Mouse (Mus musculus) erythroblast, adult 5-6 weeks (primary cell): ENCODE data around the gene Tmx4. TPM values are rescaled to one million over a fixed set of nuclear protein-coding genes. Genes with fewer than 3 reads are reported as not detected.
A peak's percentile ranks its signal among the peaks of the same experiment; 100 is the strongest.
"Not testable (repeated sequence)": the region's sequence is repeated elsewhere in the genome, so short reads cannot be mapped to it uniquely, and the experiment has no call there.

ENCODE experiments used
- ATAC-seq: replicated peaks from 2 replicates; pipeline ENCODE4 v1.8.0; 2016; ENCODE audit warnings: moderate number of reproducible peaks, mild to moderate bottlenecking, moderate TSS enrichment, inconsistent platforms; ENCODE audit not compliant: poor library complexity, low FRiP score, severe bottlenecking
- total RNA-seq, 2 experiments: library from RNA; stranded (forward) in 1 of 2; stranded (reverse) in 1 of 2; fragments of 150-400 nt in 1 of 2; fragments of 200-764, 138-1000 nt in 1 of 2; gene quantifications; 2 replicates each; pipeline versions ENCODE4 v1.2.3 to v1.2.4; 2015 to 2017; ENCODE audit warnings: low replicate concordance in 2 of 2

The Tmx4 gene
- total RNA-seq (2015; ENCODE audit: low replicate concordance) (29.7 and 43.0 TPM in 2 replicates), total RNA-seq (2017; ENCODE audit: low replicate concordance) (42.9 and 54.6 TPM in 2 replicates)

DNA sequence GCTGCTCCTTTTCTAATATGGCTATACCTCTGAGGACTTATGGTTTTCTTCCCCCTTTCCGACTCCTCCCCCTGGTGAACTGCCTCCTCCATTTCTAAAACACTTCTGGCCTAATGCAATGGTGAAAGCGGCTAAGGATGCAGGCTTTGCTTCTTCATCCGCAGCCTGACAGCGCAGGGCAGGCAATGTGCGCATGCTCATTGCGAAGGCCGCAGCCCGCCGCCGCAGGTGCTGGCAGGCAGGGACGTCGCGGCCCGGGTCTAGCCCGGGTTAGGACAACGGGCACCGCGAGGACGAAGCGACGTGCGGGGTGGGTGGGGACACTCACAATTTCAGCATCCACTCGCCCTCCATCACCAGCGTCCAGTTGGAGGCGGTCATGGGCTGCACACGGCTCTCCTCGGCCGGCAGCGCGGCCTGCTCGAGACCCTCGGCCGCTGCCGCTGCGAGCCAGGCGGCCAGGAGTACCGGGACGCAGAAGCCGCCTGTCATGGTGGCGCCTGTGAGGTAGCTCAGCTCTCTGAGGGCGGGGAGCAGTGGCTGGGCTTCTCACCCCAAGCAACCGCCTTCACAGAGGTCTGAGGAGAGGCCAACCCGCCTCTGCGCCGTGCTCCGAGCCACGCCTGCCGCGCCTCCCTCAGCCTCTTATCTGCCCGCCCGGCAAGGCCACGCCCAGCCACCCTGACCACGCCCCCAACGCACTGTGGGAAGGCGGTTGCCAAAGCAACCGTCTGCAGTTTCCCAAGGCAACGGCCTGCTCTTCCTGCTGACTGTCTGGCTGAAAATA is at the start of gene Tmx4:
Gene Tmx4, minus strand, starts transcription at position 632 of the 787 bp plus-strand sequence.
- peak; percentile 93 for ATAC-seq

DNA sequence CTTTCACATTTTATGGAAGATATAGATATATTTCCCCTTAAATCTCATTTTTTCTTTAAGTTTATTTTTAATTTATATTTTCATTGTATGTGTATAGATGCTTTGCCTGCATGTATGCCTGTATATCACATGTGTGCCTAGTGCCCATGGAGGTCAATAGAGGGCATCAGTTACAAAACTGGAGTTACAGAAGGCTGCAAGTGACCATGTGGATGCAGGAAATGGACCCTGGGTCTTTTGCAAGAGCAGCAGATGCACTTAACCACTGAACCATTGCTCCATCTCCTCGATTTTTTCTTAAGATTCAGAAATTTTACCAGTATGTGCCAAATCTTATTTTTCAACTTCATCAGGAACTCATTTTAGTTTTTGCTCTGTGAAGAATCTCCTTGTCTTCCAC is 48.2 kb upstream of the Tmx4 start:
- no peak for ATAC-seq

DNA sequence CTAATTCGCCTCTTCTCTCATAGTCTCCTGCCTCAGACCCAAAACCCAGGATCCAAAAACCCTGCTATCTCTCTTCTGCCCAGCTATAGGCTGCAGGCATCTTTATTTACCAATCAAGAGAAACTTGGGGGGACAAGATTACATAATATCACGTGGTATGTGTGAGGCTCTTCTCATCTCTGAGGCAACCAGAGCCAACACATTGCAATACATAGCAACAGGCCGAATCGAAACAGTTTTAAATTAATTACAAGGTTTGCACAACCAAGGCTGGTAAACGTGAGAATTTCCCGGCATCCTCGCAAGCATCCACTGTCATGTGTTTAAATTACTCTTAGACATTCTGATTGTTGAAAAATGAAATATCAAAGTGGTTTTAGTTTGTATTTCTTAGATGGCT is 47.1 kb upstream of the Tmx4 start:
- no peak for ATAC-seq

DNA sequence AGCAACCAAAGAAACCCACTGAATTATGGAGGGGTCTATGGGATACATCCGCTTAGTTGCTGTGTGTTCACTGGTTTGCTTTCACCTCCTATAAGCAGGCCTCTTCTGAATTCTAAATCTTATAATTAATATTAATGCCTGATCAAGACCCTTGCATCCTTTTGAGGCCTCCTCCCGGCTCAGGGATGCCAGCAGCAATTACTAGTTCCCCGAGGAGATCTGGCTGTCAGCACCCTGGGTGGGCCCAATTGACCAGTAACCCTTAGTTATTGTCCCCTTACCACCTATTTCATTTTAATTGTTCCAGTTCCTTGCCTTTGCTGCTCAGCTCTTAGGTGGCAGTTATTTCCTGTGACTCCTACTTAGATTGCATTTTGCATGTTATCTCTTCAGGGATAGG is 38.4 kb upstream of the Tmx4 start:
- ATAC-seq = no peak

DNA sequence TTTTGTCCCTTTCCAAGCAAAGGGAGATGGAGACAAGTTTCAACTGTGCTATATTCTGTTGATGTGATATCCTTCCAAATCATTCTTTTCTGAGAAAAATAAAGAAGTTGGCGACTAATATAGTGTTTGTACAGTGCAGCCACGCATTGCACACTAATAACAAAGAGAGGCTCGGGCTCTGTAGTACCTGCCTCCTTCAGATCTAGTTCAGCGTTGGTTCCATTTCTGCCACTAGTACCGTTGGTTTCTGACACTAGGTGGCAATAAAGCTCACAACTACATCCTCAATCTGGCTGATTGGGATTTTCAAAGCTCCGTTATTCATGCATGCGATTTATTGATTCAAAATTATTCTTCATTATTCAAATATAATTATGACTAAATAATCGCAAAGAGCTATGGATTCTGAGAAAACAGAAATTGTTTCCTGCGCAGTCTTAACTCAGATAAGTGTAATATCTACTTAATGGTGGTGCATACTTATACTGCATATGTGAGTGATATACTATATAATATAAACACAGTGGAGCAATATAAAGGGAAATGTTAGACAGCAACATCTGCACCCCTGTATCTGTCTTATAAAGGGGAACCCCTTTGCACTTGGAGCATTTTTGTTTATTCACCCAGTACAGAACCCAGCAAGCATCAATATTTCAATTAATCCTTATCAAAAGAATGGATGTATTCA is 37.5 kb upstream of the Tmx4 start:
- ATAC-seq = no peak

DNA sequence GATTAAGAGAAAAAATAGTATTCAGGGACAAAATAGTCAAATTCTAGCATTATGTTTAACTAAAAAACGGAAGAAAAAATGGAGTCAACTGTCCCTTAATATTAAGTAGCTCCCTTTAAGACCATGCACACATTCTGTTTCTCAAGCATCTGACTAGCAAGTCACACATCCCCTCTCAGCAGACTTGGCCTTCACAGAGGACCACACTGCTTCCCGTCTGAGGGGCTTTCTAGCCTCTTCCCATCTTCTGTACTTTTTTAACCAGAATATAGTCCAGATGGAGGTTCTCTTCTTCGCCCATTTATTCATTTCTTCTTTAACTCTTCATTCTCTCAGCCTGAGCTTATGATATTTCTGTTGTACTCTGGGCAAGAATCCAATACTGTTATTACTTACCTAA is 35.6 kb upstream of the Tmx4 start:
- no peak for ATAC-seq

DNA sequence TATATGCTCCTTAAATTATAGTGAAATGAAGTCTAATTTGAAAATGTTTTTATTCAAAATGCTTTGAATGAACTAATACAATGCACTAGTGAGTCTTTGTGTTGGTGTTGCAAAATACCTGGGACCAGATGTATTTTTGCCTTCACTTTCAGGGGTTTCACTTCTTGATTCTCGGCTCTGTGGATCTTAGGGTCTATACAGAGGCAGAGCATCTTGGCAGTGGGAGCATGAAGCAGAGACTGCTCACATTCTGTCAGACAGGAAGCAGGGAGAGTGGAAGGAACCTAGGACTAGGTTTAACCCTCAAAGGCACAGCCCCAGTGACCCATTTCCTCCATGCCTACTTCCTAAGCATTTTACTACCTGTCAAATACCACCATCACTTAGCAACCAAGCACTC is 31.5 kb upstream of the Tmx4 start:
- ATAC-seq = no peak

DNA sequence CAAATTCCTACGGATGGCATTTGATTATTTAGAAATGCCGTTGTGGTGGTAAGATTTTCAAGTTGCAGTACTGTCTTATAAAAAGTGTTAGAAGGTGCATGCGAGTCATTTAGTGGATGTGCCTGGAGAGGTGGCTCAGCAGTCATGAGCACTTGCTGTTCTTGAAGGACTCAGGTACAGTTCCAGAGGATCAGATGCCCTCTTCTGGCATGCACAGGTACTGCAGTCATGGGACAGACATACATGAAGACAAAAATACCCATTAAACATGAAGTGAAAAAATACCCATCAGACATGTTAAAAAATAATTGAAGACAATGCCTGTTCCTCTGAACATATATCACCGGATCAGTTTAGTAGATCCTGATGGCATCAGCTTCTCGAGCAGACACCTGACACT is 29.7 kb upstream of the Tmx4 start:
- ATAC-seq = peak; percentile 82

DNA sequence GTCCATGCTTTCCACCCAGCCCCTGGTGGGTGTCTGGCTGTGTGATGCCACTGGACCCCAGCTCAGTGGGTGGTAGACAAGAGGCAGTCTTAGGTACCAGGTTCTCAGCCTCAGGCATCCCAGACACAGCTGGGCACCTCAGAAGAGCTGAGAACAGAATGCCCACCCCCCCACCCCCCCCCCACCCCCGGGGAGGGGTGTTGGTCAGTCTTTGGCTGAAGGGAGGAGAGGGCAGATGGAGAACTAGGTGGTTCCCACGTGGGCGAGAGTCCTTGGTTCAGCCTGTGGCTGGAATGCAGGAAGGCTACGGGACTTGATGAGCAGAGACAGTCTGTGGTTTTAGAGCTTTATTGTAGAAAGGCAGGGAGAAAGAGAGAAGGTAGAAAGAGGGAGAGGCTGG is 12.5 kb upstream of the Tmx4 start:
- no peak for ATAC-seq

DNA sequence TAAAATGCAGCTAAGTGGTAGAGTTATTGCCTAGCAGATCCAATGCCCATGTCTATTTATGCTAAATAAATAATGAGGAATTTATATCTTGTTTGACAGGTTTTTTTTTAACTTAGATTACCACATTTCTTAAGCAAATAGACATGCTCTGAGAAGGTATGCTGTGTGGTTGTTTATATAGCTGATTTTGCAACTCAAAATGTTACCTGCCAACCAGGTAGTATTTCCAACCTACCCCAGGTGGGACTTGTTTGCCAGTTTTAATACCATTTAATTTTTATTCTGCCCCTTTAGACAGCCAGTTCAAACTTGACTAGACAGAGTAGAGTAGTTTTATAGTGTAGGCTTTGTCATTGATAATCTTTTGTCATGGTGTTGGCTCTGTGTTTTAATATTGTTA is 10.7 kb upstream of the Tmx4 start:
- no peak for ATAC-seq

DNA sequence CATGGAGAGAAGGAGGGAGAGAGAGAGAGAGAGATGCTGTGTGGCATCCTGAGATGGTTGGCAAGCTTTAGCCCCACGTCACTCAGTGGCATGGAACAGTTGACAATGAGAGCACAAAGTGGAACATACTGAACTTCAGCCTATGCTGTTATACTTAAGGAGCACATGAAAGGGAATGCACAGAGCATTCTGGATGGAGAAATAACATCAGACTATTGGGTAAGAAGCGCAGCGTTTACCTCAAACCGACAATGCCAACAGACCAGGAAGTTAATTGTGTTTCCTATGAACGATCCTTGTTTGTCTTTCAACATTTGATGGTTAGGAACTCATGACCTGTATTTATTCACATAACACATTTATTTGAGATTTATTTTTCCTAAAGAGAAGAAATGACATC is 8.8 kb upstream of the Tmx4 start:
- ATAC-seq = no peak

DNA sequence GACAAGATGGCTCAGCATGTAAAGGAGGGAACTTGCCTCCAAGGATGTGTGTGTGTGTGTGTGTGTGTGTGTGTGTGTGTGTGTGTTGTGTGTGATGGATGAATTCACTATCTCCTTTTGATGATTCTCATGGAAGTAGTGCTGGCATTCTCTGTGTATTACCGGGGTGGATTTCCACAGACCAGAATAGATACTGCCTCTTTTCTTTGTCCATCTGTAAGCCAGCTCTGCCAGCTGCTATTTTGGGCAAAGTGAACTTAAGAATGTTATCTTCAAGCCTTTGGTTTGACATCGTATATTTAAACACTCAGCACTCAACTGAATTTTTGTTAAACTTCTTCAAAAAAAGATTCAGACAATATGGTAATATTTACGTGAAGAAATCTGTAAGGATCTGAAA is 5.1 kb upstream of the Tmx4 start:
- ATAC-seq = no peak

DNA sequence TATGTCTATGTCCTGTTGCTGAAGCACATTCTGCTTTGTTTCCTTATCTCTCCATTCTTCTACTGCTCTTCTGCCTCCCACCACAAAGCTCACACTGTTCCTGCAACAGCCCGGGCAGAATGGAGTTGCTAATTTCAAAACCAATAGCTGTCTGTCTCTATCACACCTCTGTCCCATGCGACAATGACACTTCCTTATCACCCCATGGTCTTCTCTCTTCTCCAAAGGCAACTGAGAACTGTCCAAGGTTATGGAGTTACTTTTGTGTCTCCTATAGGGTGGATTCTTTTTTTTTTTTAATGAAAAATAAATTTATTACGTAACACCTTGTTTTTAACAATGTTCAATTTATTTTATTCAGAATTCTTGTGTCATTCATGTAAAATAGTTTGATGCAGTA is 1.8 kb upstream of the Tmx4 start:
- ATAC-seq = no peak

DNA sequence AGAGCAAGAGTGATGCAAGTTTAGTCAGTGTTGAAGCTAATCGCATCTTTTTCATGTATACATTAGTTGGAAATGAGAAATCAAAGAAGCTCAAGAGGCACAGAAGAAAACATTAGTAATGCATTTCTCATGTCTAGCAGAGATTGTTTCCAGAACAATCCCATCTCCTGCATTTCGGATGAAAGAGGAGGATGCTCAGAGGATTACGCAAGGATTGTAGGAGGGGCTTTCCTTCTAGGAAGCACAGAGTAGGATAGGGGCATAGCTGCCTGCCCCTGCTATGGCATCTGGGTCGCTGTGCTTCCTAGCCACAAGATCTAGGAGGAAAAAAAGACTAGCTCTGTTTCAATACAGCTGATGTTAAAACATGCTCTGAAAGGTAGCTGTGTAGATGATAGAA is 1.2 kb upstream of the Tmx4 start:
- ATAC-seq = no peak

DNA sequence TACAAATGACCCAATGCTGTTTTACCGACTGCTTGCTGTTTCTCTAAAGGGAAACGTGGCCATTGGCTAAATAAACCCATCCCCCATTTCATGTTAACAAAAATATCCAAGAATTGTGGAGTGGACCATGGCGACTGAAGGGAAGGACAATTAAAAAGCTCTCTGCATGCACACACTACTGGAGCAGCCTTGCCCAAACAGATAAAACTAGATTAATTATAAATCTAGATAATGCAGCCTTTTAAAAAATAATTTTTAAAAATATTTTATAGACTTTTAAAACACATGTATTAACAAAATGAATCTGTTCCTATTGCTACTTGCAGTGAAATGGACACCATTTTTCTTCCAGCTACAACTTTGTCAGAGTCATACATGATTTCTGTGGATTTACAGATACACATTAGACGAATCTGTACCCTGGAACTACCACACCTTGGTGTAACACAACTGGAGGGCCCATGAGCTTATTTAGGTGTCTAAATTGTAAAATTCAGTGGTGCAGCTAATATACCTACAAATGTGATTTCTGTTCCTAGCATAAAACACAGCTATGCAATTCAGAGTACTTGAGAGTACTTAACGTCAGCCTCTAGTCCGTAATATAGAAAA is 462 bp upstream of the Tmx4 start:
- ATAC-seq = 0 out of 2 replicates have a peak, but pooled peaks have one; percentile 2

DNA sequence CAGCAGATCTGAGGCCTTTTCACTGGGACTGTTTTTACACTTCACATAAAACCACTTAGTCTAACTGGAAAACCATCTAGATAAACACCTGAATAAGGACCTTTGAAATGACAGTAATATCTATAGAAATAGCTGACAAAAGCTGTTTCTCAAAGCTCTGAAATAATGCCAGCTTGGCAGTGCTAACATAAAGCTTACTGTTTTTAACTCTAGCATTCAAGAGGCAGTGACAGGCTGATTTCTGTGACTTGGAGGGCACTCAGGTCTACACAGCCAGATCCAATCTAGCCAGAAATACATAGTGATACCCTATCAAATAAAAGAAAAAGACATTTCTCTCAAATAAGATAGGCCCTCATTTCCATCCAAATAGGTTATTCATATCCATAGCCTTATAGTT is 1.6 kb downstream of the Tmx4 start:
- no peak for ATAC-seq

DNA sequence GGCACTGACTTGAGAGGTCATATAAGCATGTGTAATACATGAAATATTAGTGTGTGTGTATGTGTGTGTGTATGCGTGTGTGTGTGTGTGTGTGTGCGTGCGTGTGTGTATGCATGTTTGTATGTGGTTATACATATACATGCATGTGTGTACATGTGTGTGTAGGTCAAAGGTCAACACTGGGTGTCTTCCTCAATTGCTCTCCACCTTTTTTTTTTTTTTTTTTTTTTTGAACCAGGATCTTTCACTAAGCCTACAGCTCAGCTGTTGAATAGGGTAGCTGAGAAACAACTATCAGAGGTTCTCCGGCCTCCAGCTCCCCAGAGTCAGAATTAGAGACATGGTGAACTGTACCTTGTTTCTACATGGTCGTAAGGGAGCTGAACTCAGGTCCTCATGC is 2.6 kb downstream of the Tmx4 start:
- ATAC-seq = no peak

DNA sequence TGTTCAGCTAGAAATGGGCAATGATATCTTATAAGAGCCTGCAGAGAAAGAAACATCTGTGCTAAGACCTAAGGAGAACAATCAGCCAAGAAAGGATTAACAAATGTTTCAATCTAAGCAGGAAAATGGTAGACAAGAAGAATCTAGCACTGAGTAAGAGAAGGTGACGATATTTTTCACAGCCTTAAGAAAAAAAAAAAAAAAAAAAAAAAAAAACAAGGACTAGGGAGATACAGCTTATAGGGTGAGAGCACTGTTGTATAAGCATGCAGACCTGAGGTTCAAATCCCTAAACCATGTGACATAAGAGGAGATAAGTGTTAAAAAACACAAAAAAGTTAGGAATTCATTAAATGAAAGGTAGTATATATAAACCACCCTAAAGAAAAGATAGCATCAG is 3.5 kb downstream of the Tmx4 start:
- ATAC-seq = no peak

DNA sequence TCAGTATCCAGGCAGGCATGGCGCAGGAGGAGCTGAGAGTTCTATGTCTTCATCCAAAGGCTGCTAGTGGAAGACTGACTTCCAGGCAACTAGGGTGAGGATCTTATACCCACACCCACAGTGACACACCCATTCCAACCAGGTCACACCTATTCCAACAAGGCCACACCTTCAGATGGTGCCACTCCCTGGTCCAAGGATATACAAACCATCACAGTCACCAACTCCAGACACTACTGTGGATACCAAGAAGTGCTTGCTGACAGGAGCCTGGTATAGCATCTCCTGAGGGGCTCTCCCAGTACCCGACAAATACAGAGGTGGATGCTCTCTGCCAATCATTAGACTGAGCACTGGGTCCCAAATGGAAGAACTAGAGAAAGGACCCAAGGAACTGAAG is 15.4 kb downstream of the Tmx4 start:
- not testable (repeated sequence) for ATAC-seq

DNA sequence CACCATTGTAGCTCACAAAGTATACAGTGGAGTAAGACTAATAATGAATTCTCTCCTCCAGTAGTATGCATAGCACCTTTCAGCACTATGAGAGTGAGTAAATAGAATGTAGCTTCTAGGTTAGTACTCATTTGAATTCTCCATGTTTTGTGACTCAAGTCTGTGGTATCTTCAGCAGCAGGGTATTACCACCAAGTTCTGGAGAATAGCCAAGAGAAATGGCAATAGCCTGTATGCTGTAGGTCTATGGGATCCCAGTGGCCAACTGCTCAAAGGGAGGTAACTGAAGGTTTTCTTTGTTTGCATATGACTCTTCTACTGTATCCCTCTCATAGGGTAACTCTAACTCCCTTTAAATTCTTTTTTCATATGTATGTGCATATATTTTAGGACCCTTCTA is 39.0 kb downstream of the Tmx4 start:
- no peak for ATAC-seq

DNA sequence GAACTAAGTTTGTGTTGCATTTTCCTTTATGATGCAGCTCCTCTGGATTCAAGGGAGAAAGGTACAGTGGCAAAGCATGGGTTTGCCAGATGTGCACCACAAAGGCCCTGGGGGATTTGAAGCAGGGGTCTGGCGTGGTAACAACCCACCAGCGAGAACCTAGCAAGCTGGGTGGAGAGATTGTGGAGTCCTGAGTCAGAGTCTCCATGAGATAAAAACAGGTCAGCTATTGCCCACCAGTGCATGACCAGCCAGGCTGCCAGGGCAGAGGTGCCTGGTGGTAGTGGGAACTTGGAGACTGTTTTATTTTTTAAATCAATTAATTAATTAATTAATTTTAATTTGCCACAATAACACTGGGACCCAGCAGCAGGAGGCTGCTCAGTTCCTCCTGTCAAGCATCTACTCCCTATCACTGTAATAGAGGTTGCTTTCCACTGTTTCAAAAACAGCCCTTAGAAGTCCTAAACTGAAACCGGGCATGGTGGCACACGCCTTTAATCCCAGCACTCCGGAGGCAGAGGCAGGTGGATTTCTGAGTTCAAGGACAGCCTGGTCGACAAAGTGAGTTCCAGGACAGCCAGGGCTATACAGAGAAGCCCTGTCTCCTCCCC is 52.8 kb downstream of the Tmx4 start:
- ATAC-seq = no peak
